Comparison of ENCODE assay signal across 42 mouse cellular contexts in the genomic region with DNA sequence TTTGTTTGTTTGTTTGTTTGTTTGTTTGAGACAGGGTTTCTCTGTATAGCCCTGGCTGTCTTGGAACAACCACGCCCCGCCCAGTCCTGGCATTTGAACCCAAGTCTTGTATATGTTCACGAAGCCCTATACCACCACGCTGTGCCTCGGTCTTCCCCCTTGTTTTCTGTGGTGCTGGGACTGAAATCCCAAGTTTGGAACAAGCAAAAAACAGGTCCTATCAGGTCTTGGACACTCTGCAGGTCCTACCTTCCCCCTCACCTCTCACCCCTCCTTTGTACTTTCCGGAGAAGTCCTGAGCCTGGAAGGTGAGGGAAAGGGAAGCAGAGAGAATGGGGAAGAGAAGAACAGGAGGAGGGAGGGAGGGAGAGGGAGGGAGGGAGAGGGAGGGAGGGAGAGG. TPM values are rescaled to one million over a fixed set of nuclear protein-coding genes. Genes with fewer than 3 reads are reported as not detected.
"Had no signal": no experiment of that assay in that cellular context is flagged by ENCODE, and none has a peak within 500 bp of the region (broad histone marks: within the 10 kb centered on the region; RNA-seq: fewer than 3 reads in every experiment).

No protein-coding gene starts in this region.

- H3K4me2 ChIP-seq: heart, embryonic 11.5 days; heart, embryonic 12.5 days; heart, embryonic 13.5 days; heart, embryonic 15.5 days; hindbrain, embryonic 12.5 days; hindbrain, embryonic 13.5 days; hindbrain, embryonic 14.5 days; hindbrain, embryonic 15.5 days; intestine, embryonic 15.5 days; kidney, embryonic 15.5 days had no signal

- H3K4me3 ChIP-seq: heart, embryonic 12.5 days; heart, embryonic 13.5 days; heart, embryonic 15.5 days; hindbrain, embryonic 10.5 days; hindbrain, embryonic 12.5 days; hindbrain, embryonic 13.5 days; hindbrain, embryonic 15.5 days; intestine, embryonic 15.5 days; kidney, embryonic 15.5 days; layer of hippocampus, adult 2 months had no signal

- H3K9ac ChIP-seq: heart, embryonic 12.5 days; heart, embryonic 13.5 days; heart, embryonic 15.5 days; hindbrain, embryonic 12.5 days; hindbrain, embryonic 13.5 days; hindbrain, embryonic 14.5 days; hindbrain, embryonic 15.5 days; intestine, embryonic 15.5 days; kidney, embryonic 15.5 days had no signal

- H3K27me3 ChIP-seq: heart, embryonic 12.5 days; heart, embryonic 13.5 days; heart, embryonic 15.5 days; hindbrain, embryonic 12.5 days; hindbrain, embryonic 13.5 days; hindbrain, embryonic 15.5 days; intestine, embryonic 15.5 days; kidney, embryonic 15.5 days had no signal

- H3K9me3 ChIP-seq: heart, embryonic 12.5 days; heart, embryonic 13.5 days; heart, embryonic 15.5 days; hindbrain, embryonic 10.5 days; hindbrain, embryonic 12.5 days; hindbrain, embryonic 13.5 days; hindbrain, embryonic 15.5 days; intestine, embryonic 15.5 days; kidney, embryonic 15.5 days had no signal

- H3K27ac ChIP-seq: heart, embryonic 13.5 days; heart, embryonic 15.5 days; hindbrain, embryonic 10.5 days; hindbrain, embryonic 12.5 days; hindbrain, embryonic 13.5 days; hindbrain, embryonic 14.5 days; hindbrain, embryonic 15.5 days; hindbrain, postnatal 0 days; intestine, embryonic 15.5 days; kidney, embryonic 15.5 days; kidney, postnatal 0 days; layer of hippocampus, adult 2 months had no signal

- ATAC-seq: hindbrain, embryonic 16.5 days; hindbrain, postnatal 0 days; inflammation-experienced regulatory T-cells, adult 6 months; intestine, embryonic 15.5 days; intestine, embryonic 16.5 days; intestine, postnatal 0 days had no signal

- DNase-seq: heart, postnatal 10 days; heart, postnatal 14 days; heart, postnatal 36 days; heart, postnatal 4 days; kidney, adult 11 months; kidney, adult 18-20 months; kidney, adult 2 months; kidney, adult 8-10 months; kidney, adult 9 months; kidney, postnatal 10 days; kidney, postnatal 14 days; kidney, postnatal 25 days; kidney, postnatal 36 days; kidney, postnatal 4 days; layer of hippocampus, adult 9-11 months; layer of hippocampus, postnatal 36 days had no signal

- H3K36me3 ChIP-seq: heart, embryonic 12.5 days; heart, embryonic 13.5 days; heart, embryonic 15.5 days; hindbrain, embryonic 10.5 days; hindbrain, embryonic 12.5 days; hindbrain, embryonic 13.5 days; hindbrain, embryonic 15.5 days; intestine, embryonic 15.5 days; kidney, embryonic 15.5 days had no signal

RNA-seq across cellular contexts. Expression of a gene that starts 0.9 kb away (rescaled TPM):
- polyA plus RNA-seq: heart, embryonic 11.5 days; heart, embryonic 12.5 days; heart, embryonic 13.5 days; heart, embryonic 14.5 days; heart, embryonic 15.5 days; heart, embryonic 16.5 days; heart, postnatal 0 days; hindbrain, embryonic 10.5 days; hindbrain, embryonic 11.5 days; hindbrain, embryonic 12.5 days; hindbrain, embryonic 13.5 days; hindbrain, embryonic 14.5 days; hindbrain, embryonic 15.5 days; hindbrain, embryonic 16.5 days; hindbrain, postnatal 0 days; inflammation-experienced regulatory T-cells, adult 6 months; intestine, embryonic 14.5 days; intestine, embryonic 15.5 days; intestine, embryonic 16.5 days; intestine, postnatal 0 days; kidney, embryonic 14.5 days; kidney, embryonic 15.5 days; kidney, embryonic 16.5 days; kidney, postnatal 0 days; large intestine, adult 2 months had no signal

RNA-seq across cellular contexts. Expression of a gene that starts 16.4 kb away (rescaled TPM):
- polyA plus RNA-seq: inflammation-experienced regulatory T-cells, adult 6 months had no signal

RNA-seq across cellular contexts. Expression of a gene that starts 21.9 kb away (rescaled TPM):
- polyA plus RNA-seq: heart, embryonic 11.5 days; heart, embryonic 12.5 days; heart, embryonic 13.5 days; heart, embryonic 14.5 days; heart, embryonic 15.5 days; heart, postnatal 0 days; hindbrain, embryonic 10.5 days; hindbrain, embryonic 11.5 days; hindbrain, embryonic 12.5 days; hindbrain, embryonic 13.5 days; hindbrain, embryonic 14.5 days; hindbrain, embryonic 15.5 days; hindbrain, embryonic 16.5 days; hindbrain, postnatal 0 days; inflammation-experienced regulatory T-cells, adult 6 months; kidney, adult 2 months; kidney, embryonic 14.5 days; kidney, embryonic 15.5 days; kidney, embryonic 16.5 days; kidney, postnatal 0 days had no signal

RNA-seq across cellular contexts. Expression of a gene that starts 42.6 kb away (rescaled TPM):
- polyA plus RNA-seq: heart, embryonic 11.5 days; heart, embryonic 12.5 days; heart, embryonic 13.5 days; heart, embryonic 14.5 days; heart, embryonic 15.5 days; heart, embryonic 16.5 days; heart, postnatal 0 days; hindbrain, embryonic 10.5 days; hindbrain, embryonic 11.5 days; hindbrain, embryonic 12.5 days; hindbrain, embryonic 13.5 days; hindbrain, embryonic 14.5 days; hindbrain, embryonic 15.5 days; hindbrain, embryonic 16.5 days; hindbrain, postnatal 0 days; inflammation-experienced regulatory T-cells, adult 6 months; intestine, embryonic 14.5 days; intestine, embryonic 15.5 days; intestine, postnatal 0 days; kidney, adult 2 months; kidney, embryonic 14.5 days; kidney, embryonic 15.5 days; kidney, embryonic 16.5 days; kidney, postnatal 0 days; large intestine, adult 2 months had no signal
